Mouse (Mus musculus) ES-Bruce4 (cell line): Measurements from ENCODE around the gene Lpin3.

Experiments
- CTCF ChIP-seq: IDR thresholded peaks from one replicate; pipeline ENCODE4 v1.8.1; 2011; ENCODE audit warnings: low read depth, low read length
- POLR2A ChIP-seq: IDR thresholded peaks from one replicate; pipeline ENCODE4 v1.8.1; 2011; ENCODE audit warnings: low read length; ENCODE audit not compliant: insufficient read depth

DNA sequence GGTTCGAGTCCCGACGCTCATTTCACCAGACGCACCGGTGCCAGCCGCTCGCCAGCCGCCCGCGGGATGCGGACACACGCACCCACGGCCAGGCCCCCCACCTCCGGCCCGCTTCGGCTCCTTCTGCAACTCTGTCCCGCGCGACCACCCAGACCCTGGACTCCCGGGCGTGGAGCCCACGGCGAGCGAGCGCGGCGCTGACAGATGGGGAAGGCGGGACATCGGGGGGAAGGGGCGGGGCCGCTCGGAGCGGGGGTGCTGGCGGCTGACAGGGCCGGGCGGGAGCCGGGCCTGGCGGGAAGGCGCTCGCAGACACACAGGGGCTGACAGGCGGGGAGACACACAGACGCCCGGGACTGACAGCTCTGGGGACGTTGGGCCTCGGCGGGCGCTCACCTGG is 8.1 kb upstream of the Lpin3 start:
- TF ChIP-seq CTCF (no peak), POLR2A (no peak)
